Comparison of ENCODE assay signal across 20 mouse cellular contexts in genomic region chr19:52904182-52904581, GRCm38 (mm10).
DNase-seq lines count a peak whose midpoint lies in the region; ATAC-seq and TF ChIP-seq lines count a peak whose summit lies in the region.
"Had no signal": no experiment of that assay in that cellular context is flagged by ENCODE, and none has a peak within 500 bp of the region (broad histone marks: within the 10 kb centered on the region; RNA-seq: fewer than 3 reads in every experiment).

No protein-coding gene starts in this region.

- WGBS in kidney, postnatal 0 days: 32% methylated on average over 2 of the region's 2 CpGs
- WGBS in midbrain, postnatal 0 days: 27% methylated on average over 2 of the region's 2 CpGs
- WGBS in midbrain, embryonic 11.5 days: 42% methylated on average over 2 of the region's 2 CpGs

- H3K9ac ChIP-seq in kidney, postnatal 0 days (ENCODE audit: low read depth, low read length): no peak overlapping the region
- H3K9ac ChIP-seq in midbrain, postnatal 0 days (replicated peaks; ENCODE audit: low read length, poor library complexity, severe bottlenecking): no peak overlapping the region
- H3K9ac ChIP-seq in midbrain, embryonic 11.5 days (ENCODE audit: low read length): no peak overlapping the region
- H3K9ac ChIP-seq: neural tube, embryonic 12.5 days had no signal

- no peaks in the 10 kb centered on the region for H3K27me3 ChIP-seq in kidney, postnatal 0 days (ENCODE audit: insufficient read depth, low read length)
- H3K27me3 ChIP-seq in midbrain, postnatal 0 days (ENCODE audit: insufficient read depth, low read length): no peaks in the 10 kb centered on the region
- H3K27me3 ChIP-seq in midbrain, embryonic 11.5 days (ENCODE audit: control insufficient read depth, insufficient read depth, low read length): no peaks in the 10 kb centered on the region
- H3K27me3 ChIP-seq: neural tube, embryonic 12.5 days had no signal

- peak; percentile 30; the same call in 1 of the 2 replicates for TF ChIP-seq CTCF in kidney, postnatal 0 days (IDR thresholded peaks at IDR 0.05; ENCODE audit: low read depth)
- TF ChIP-seq CTCF in midbrain, postnatal 0 days (IDR thresholded peaks at IDR 0.05): peak; percentile 41

- H3K4me3 ChIP-seq in kidney, postnatal 0 days (replicated peaks; ENCODE audit: low read depth, low read length): no peak overlapping the region
- H3K4me3 ChIP-seq in midbrain, postnatal 0 days (ENCODE audit: low read depth, low read length): no peak overlapping the region
- no peak overlapping the region for H3K4me3 ChIP-seq in midbrain, embryonic 11.5 days (ENCODE audit: low read depth, low read length)
- H3K4me3 ChIP-seq: forebrain, embryonic 10.5 days; midbrain, embryonic 10.5 days; neural tube, embryonic 12.5 days had no signal

- DNase-seq in kidney, postnatal 0 days (ENCODE audit: low spot score): no peak
- no peak for DNase-seq in kidney, postnatal 36 days
- DNase-seq in midbrain, postnatal 0 days (ENCODE audit: low spot score): no peak
- no peak for DNase-seq in midbrain, embryonic 11.5 days (ENCODE audit: low spot score, missing footprints)
- DNase-seq in ZHBTc4 (ENCODE audit: low read depth, low spot score): peak; percentile 38
- DNase-seq in testis, postnatal 14 days (ENCODE audit: low spot score): peak; percentile 21
- DNase-seq in heart, adult 11 months: no peak
- no peak for DNase-seq in cerebellum, adult 11 months
- DNase-seq: adrenal gland, adult 8-10 months; cerebellum, adult 2 months; kidney, adult 9 months; kidney, postnatal 4 days; liver; thymus, adult 2 months had no signal

- no peaks in the 10 kb centered on the region for H3K36me3 ChIP-seq in kidney, postnatal 0 days (ENCODE audit: insufficient read depth, low read length)
- no peaks in the 10 kb centered on the region for H3K36me3 ChIP-seq in midbrain, postnatal 0 days (ENCODE audit: insufficient read depth, low read length)
- H3K36me3 ChIP-seq in midbrain, embryonic 11.5 days (ENCODE audit: control insufficient read depth, insufficient read depth, low read length): no peaks in the 10 kb centered on the region
- H3K36me3 ChIP-seq: forebrain, embryonic 10.5 days; G1E; midbrain, embryonic 10.5 days; neural tube, embryonic 12.5 days had no signal

- H3K4me1 ChIP-seq in kidney, postnatal 0 days (replicated peaks; ENCODE audit: insufficient read depth, low read length): no peaks in the 10 kb centered on the region
- H3K4me1 ChIP-seq in midbrain, postnatal 0 days (ENCODE audit: insufficient read depth, low read length): no peaks in the 10 kb centered on the region
- no peaks in the 10 kb centered on the region for H3K4me1 ChIP-seq in midbrain, embryonic 11.5 days (ENCODE audit: control insufficient read depth, insufficient read depth, low read length)
- H3K4me1 ChIP-seq: forebrain, embryonic 10.5 days; midbrain, embryonic 10.5 days; neural tube, embryonic 12.5 days had no signal

- no peak overlapping the region for H3K27ac ChIP-seq in kidney, postnatal 0 days
- H3K27ac ChIP-seq in midbrain, postnatal 0 days (ENCODE audit: low read depth, low read length): no peak overlapping the region
- no peak overlapping the region for H3K27ac ChIP-seq in midbrain, embryonic 11.5 days (ENCODE audit: low read depth, low read length)
- H3K27ac ChIP-seq: forebrain, embryonic 10.5 days; macrophage; midbrain, embryonic 10.5 days; neural tube, embryonic 12.5 days had no signal

- ATAC-seq in kidney, postnatal 0 days (replicated peaks; ENCODE audit: low FRiP score, low read depth): no peak
- ATAC-seq in midbrain, postnatal 0 days (ENCODE audit: low FRiP score): no peak
- no peak for ATAC-seq in midbrain, embryonic 11.5 days (ENCODE audit: low FRiP score)
- ATAC-seq: inflammation-experienced regulatory T-cells, adult 6 months had no signal

- H3K9me3 ChIP-seq in kidney, postnatal 0 days (replicated peaks; ENCODE audit: low read length): no peaks in the 10 kb centered on the region
- no peaks in the 10 kb centered on the region for H3K9me3 ChIP-seq in midbrain, postnatal 0 days (ENCODE audit: low read length)
- no peaks in the 10 kb centered on the region for H3K9me3 ChIP-seq in midbrain, embryonic 11.5 days (ENCODE audit: control insufficient read depth, low read length)
- H3K9me3 ChIP-seq: forebrain, embryonic 10.5 days; G1E; midbrain, embryonic 10.5 days; neural tube, embryonic 12.5 days had no signal

- no peak overlapping the region for H3K4me2 ChIP-seq in kidney, postnatal 0 days (ENCODE audit: low read length)
- H3K4me2 ChIP-seq in midbrain, postnatal 0 days (ENCODE audit: low read depth, low read length, poor library complexity, severe bottlenecking): no peak overlapping the region
- H3K4me2 ChIP-seq in midbrain, embryonic 11.5 days: no peak overlapping the region
- H3K4me2 ChIP-seq: neural tube, embryonic 12.5 days had no signal

Comparison
In these comparisons a context has a peak if more than half of its experiments do, and no peak if none do; other contexts are left out.
1. DNase-seq: peak in ZHBTc4 (single experiment) and testis, postnatal 14 days (single experiment); none in kidney, postnatal 0 days (single experiment), kidney, postnatal 36 days (0 of 2), midbrain, postnatal 0 days (single experiment), midbrain, embryonic 11.5 days (single experiment), heart, adult 11 months (single experiment) and cerebellum, adult 11 months (single experiment).